Mouse (Mus musculus): Measurements from ENCODE around the gene Prim2.

GRCm38 (mm10) chr1:33663163-33663562 is 6.4 kb downstream of the Prim2 start:
- TF ChIP-seq ZC3H11A (IDR thresholded peaks at IDR 0.05; ENCODE audit: borderline replicate concordance, low read depth, low read length) (no peak), MAFK (IDR thresholded peaks at IDR 0.05; ENCODE audit: insufficient read depth, low read depth, low read length) (peak; percentile 8; the same call in 1 of the 2 replicates), ZNF384 (IDR thresholded peaks at IDR 0.05; ENCODE audit: low read depth, low read length) (no peak), CHD2 (IDR thresholded peaks at IDR 0.05; ENCODE audit: low read depth, low read length) (no peak)
